Mouse (Mus musculus): ENCODE measurements around the gene Fam161a. TPM values are rescaled to one million over a fixed set of nuclear protein-coding genes. Genes with fewer than 3 reads are reported as not detected.

Fam161a gene
- total and polyA plus RNA-seq, 3 experiments: 1.4 to 2.0 (median 1.5) TPM

GRCm38 (mm10) chr11:22989786-22990185 is 17.5 kb upstream of the Fam161a start:
- Histone ChIP-seq H3K36me3 (replicated peaks in 1 of 2; ENCODE audit: control insufficient read depth in 1 of 2, insufficient read depth in 1 of 2, low read length in 1 of 2) (peaks cover 11 to 31% of the 10 kb centered on the region in 2 experiments), H3K4me3 (replicated peaks in 1 of 3; ENCODE audit: low read depth in 2 of 3, low read length in 2 of 3, poor library complexity in 1 of 3) (peak overlapping the region; percentile 53 to 99 (median 89)), H3K27ac (ENCODE audit: insufficient read depth, low read depth) (no peak overlapping the region), H3K27me3 (replicated peaks) (no peaks in the 10 kb centered on the region), H3K4me1 (ENCODE audit: control insufficient read depth in 1 of 2, insufficient read depth in 2 of 2) (peaks cover 0 to 39% of the 10 kb centered on the region in 2 experiments; a peak in 2 of 4 replicates), H3K9me3 (replicated peaks; ENCODE audit: low read length) (no peaks in the 10 kb centered on the region), H3K79me2 (replicated peaks; ENCODE audit: control insufficient read depth, extremely low read depth, insufficient read depth, poor library complexity, severe bottlenecking) (peaks cover 36% of the 10 kb centered on the region), H3K9ac (ENCODE audit: insufficient read depth, low read depth) (peak overlapping the region; percentile 81), H3K4me2 (ENCODE audit: insufficient read depth, low read depth, poor library complexity, severe bottlenecking) (peak overlapping the region; percentile 75)
- DNase-seq (ENCODE audit: extremely low read depth): no peak
- in situ Hi-C loops (cut with MboI; ENCODE audit: low pct_ligation_motif_present, low pct_unique_long_range_greater_than_20kb, low sequenced_read_pairs) (no loop called here), dilution Hi-C loops (cut with MboI; ENCODE audit: extremely low pct_ligation_motif_present, extremely low pct_unique_long_range_greater_than_20kb, low sequenced_read_pairs) (no loop called here)
- TF ChIP-seq MAZ (IDR thresholded peaks at IDR 0.05; ENCODE audit: low read depth, low read length): no peak
- TF ChIP-seq UBTF (IDR thresholded peaks at IDR 0.05; ENCODE audit: low read depth, low read length): no peak
- no peak for TF ChIP-seq RAD21 (IDR thresholded peaks at IDR 0.05; ENCODE audit: low read depth, low read length)
- no peak for TF ChIP-seq POLR2AphosphoS2 (IDR thresholded peaks at IDR 0.05; ENCODE audit: low read depth, low read length)
- no peak for TF ChIP-seq ETS1 (conservative IDR thresholded peaks at IDR 0.05; ENCODE audit: low read depth, low read length)
- TF ChIP-seq EP300 (IDR thresholded peaks at IDR 0.05; ENCODE audit: low read length): no peak
- TF ChIP-seq NELFE (IDR thresholded peaks at IDR 0.05; ENCODE audit: low read depth, low read length): no peak
- no peak for TF ChIP-seq CTCF (conservative IDR thresholded peaks at IDR 0.05 in 1 of 2, IDR thresholded peaks at IDR 0.05 in 1 of 2; ENCODE audit: low read depth in 2 of 2, low read length in 2 of 2)
- no peak for TF ChIP-seq GABPA (IDR thresholded peaks at IDR 0.05; ENCODE audit: insufficient replicate concordance, low read depth, low read length)

GRCm38 (mm10) chr11:22990393-22991126 is 16.8 kb upstream of the Fam161a start, which contains the start of gene Cct4:
Cct4 (plus strand) TSS chr11:22990519.
- peak within 1 kb of the TSS; percentile 89 to 99 (median 97) for H3K4me3 ChIP-seq (replicated peaks in 1 of 3; ENCODE audit: low read depth in 2 of 3, low read length in 2 of 3, poor library complexity in 1 of 3)
- TF ChIP-seq ZKSCAN1 (IDR thresholded peaks at IDR 0.05; ENCODE audit: borderline replicate concordance, low read depth, low read length) (no peak; the same call in 1 of the 2 replicates), JUN (IDR thresholded peaks at IDR 0.05; ENCODE audit: insufficient read depth, low read depth, low read length) (0 out of 2 replicates have a peak, but pooled peaks have one; percentile 2), HCFC1 (IDR thresholded peaks at IDR 0.05; ENCODE audit: low read depth, low read length) (peak; percentile 98), MXI1 (IDR thresholded peaks at IDR 0.05; ENCODE audit: low read depth, low read length) (peak; percentile 98), JUND (conservative IDR thresholded peaks at IDR 0.05; ENCODE audit: low read depth, low read length) (no peak), TCF12 (IDR thresholded peaks at IDR 0.05; ENCODE audit: low read depth, low read length) (peak; percentile 98), GABPA (IDR thresholded peaks at IDR 0.05; ENCODE audit: insufficient replicate concordance, low read depth, low read length) (peak; percentile 48; the same call in 1 of the 2 replicates), CTCF (conservative IDR thresholded peaks at IDR 0.05 in 1 of 2, IDR thresholded peaks at IDR 0.05 in 1 of 2; ENCODE audit: low read depth in 2 of 2, low read length in 2 of 2) (no peak), POLR2AphosphoS2 (IDR thresholded peaks at IDR 0.05; ENCODE audit: low read depth, low read length) (peak; percentile 94), MAZ (IDR thresholded peaks at IDR 0.05; ENCODE audit: low read depth, low read length) (peak; percentile 76; the same call in 1 of the 2 replicates), KAT2A (IDR thresholded peaks at IDR 0.05; ENCODE audit: insufficient replicate concordance, low read length) (peak; percentile 98), ETS1 (conservative IDR thresholded peaks at IDR 0.05; ENCODE audit: low read depth, low read length) (no peak), ZNF384 (IDR thresholded peaks at IDR 0.05; ENCODE audit: low read depth, low read length) (peak; percentile 20; the same call in 1 of the 2 replicates), ZC3H11A (IDR thresholded peaks at IDR 0.05; ENCODE audit: low read depth, low read length) (no peak), MAX (IDR thresholded peaks at IDR 0.05; ENCODE audit: low read length) (peak; percentile 98), POLR2A (IDR thresholded peaks at IDR 0.05; ENCODE audit: low read depth, low read length) (peak; percentile 98), USF1 (IDR thresholded peaks at IDR 0.05; ENCODE audit: low read depth, low read length) (no peak), SMC3 (IDR thresholded peaks at IDR 0.05; ENCODE audit: low read depth, low read length) (no peak), RCOR1 (conservative IDR thresholded peaks at IDR 0.05; ENCODE audit: low read depth, low read length) (peak; percentile 25; the same call in 1 of the 2 replicates), PAX5 (IDR thresholded peaks at IDR 0.05; ENCODE audit: low read length) (no peak), ZMIZ1 (IDR thresholded peaks at IDR 0.05; ENCODE audit: low read depth, low read length) (peak; percentile 72; the same call in 1 of the 2 replicates), MAFK (IDR thresholded peaks at IDR 0.05; ENCODE audit: insufficient replicate concordance, low read length) (0 out of 2 replicates have a peak, but pooled peaks have one; percentile 11), SIN3A (IDR thresholded peaks at IDR 0.05; ENCODE audit: low read length) (peak; percentile 99), USF2 (conservative IDR thresholded peaks at IDR 0.05; ENCODE audit: low read depth, low read length) (no peak), UBTF (IDR thresholded peaks at IDR 0.05; ENCODE audit: low read depth, low read length) (peak; percentile 90), CHD2 (IDR thresholded peaks at IDR 0.05; ENCODE audit: low read length) (no peak), NRF1 (IDR thresholded peaks at IDR 0.05; ENCODE audit: low read depth, low read length) (peak; percentile 79)

More at GRCm38 (mm10) chr11:22990393-22991126, 16.8 kb upstream of the Fam161a start, which contains the start of gene Cct4:
- Histone ChIP-seq H3K4me1 (ENCODE audit: control insufficient read depth in 1 of 2, insufficient read depth in 2 of 2) (peaks cover 0 to 39% of the 10 kb centered on the region in 2 experiments; a peak in 2 of 4 replicates), H3K27me3 (replicated peaks) (no peaks in the 10 kb centered on the region), H3K79me2 (replicated peaks; ENCODE audit: control insufficient read depth, extremely low read depth, insufficient read depth, poor library complexity, severe bottlenecking) (peaks cover 40% of the 10 kb centered on the region), H3K4me2 (ENCODE audit: insufficient read depth, low read depth, poor library complexity, severe bottlenecking) (peak within 1 kb of the TSS; percentile 75), H3K9ac (ENCODE audit: insufficient read depth, low read depth) (peak within 1 kb of the TSS; percentile 88), H3K27ac (ENCODE audit: insufficient read depth, low read depth) (peak within 1 kb of the TSS; percentile 63), H3K36me3 (replicated peaks in 1 of 2; ENCODE audit: control insufficient read depth in 1 of 2, insufficient read depth in 1 of 2, low read length in 1 of 2) (peaks cover 17 to 38% of the 10 kb centered on the region in 2 experiments), H3K9me3 (replicated peaks; ENCODE audit: low read length) (no peaks in the 10 kb centered on the region)
- in situ Hi-C loops (cut with MboI; ENCODE audit: low pct_ligation_motif_present, low pct_unique_long_range_greater_than_20kb, low sequenced_read_pairs): no loop called here
- dilution Hi-C loops (cut with MboI; ENCODE audit: extremely low pct_ligation_motif_present, extremely low pct_unique_long_range_greater_than_20kb, low sequenced_read_pairs): no loop called here
- peak; percentile 94 for DNase-seq (ENCODE audit: extremely low read depth)

Data from CH12.LX (cell line).